Mouse (Mus musculus) spleen, adult 2 months (tissue): Measurements from ENCODE around the gene Gnaq. TPM values are rescaled to one million over a fixed set of nuclear protein-coding genes. Genes with fewer than 3 reads are reported as not detected.
A peak's percentile ranks its signal among the peaks of the same experiment; 100 is the strongest.

Experiments
- DNase-seq, 2 experiments: peaks; one replicate each; pipeline versions ENCODE4 v3.0.0 to v3.0.0-alpha.2; 2012 to 2021; ENCODE audit warnings: low spot score in 2 of 2, low read depth in 1 of 2
- H3K27ac ChIP-seq: fragments of 200-500 bp; 2 replicates; pipeline ENCODE4 v1.5.1; 2012; ENCODE audit warnings: low read length, inconsistent platforms; ENCODE audit not compliant: insufficient read depth
- H3K27me3 ChIP-seq: fragments of 200-500 bp; 2 replicates; pipeline ENCODE4 v1.6.1; 2012; ENCODE audit warnings: mild to moderate bottlenecking, moderate library complexity, low read length, inconsistent platforms; ENCODE audit not compliant: control insufficient read depth, insufficient read depth
- H3K36me3 ChIP-seq: fragments of 200-500 bp; 2 replicates; pipeline ENCODE4 v1.6.1; 2012; ENCODE audit warnings: mild to moderate bottlenecking, low read length, inconsistent platforms; ENCODE audit not compliant: control insufficient read depth, insufficient read depth
- H3K4me1 ChIP-seq: fragments of 200-500 bp; 2 replicates; pipeline ENCODE4 v1.6.1; 2011; ENCODE audit warnings: inconsistent platforms; ENCODE audit not compliant: control insufficient read depth, insufficient read depth, insufficient read length
- H3K4me3 ChIP-seq: fragments of 200-500 bp; 2 replicates; pipeline ENCODE4 v1.5.1; 2011; ENCODE audit warnings: mild to moderate bottlenecking, inconsistent platforms; ENCODE audit not compliant: insufficient read depth, insufficient read length; ENCODE audit errors: extremely low read depth
- CTCF ChIP-seq: fragments of 200-500 bp; IDR thresholded peaks from 2 replicates; pipeline ENCODE4 v1.5.1; 2011; ENCODE audit warnings: mild to moderate bottlenecking, inconsistent platforms; ENCODE audit not compliant: insufficient read depth, insufficient read length, insufficient replicate concordance; ENCODE audit errors: extremely low read depth
- POLR2A ChIP-seq: fragments of 200-500 bp; IDR thresholded peaks from 2 replicates; pipeline ENCODE4 v1.6.1; 2011; ENCODE audit warnings: low read depth, low read length, inconsistent platforms
- WGBS: fragments of 180-500 bp; shearing (Covaris S2); methylation state at CpG from one replicate; pipeline ENCODE4 v1.1.7; 2018; 5-methylcytosine and 5-hydroxymethylcytosine counted together
- polyA plus RNA-seq: library from polyadenylated mRNA; depleted of rRNA; stranded (reverse); fragments of >200 nt; gene quantifications from 2 replicates; pipeline ENCODE4 v1.2.3, GENCODE M21; 2012

Gnaq gene
- polyA plus RNA-seq, 1 experiment = 7.3 TPM

GRCm38 (mm10) chr19:16109901-16110300 lies 22.7 kb upstream of the Gnaq start:
- no peaks in the 10 kb centered on the region for H3K36me3 ChIP-seq
- no peak for TF ChIP-seq POLR2A
- no peak for TF ChIP-seq CTCF
- 82% methylated on average over 3 of the region's 3 CpGs for WGBS
- no peak overlapping the region for H3K4me3 ChIP-seq
- no peaks in the 10 kb centered on the region for H3K27me3 ChIP-seq
- no peak for DNase-seq
- no peak overlapping the region for H3K27ac ChIP-seq
- H3K4me1 ChIP-seq = no peaks in the 10 kb centered on the region

- 71% methylated on average over 3 of the region's 3 CpGs for WGBS
- Histone ChIP-seq H3K36me3 (no peaks in the 10 kb centered on the region), H3K4me3 (no peak overlapping the region), H3K27ac (no peak overlapping the region), H3K27me3 (no peaks in the 10 kb centered on the region), H3K4me1 (no peaks in the 10 kb centered on the region)
- DNase-seq = no peak
- TF ChIP-seq POLR2A = no peak
- TF ChIP-seq CTCF = no peak
These were observed 22.0 kb upstream of the Gnaq start for GRCm38 (mm10) chr19:16110670-16111069.

DNA sequence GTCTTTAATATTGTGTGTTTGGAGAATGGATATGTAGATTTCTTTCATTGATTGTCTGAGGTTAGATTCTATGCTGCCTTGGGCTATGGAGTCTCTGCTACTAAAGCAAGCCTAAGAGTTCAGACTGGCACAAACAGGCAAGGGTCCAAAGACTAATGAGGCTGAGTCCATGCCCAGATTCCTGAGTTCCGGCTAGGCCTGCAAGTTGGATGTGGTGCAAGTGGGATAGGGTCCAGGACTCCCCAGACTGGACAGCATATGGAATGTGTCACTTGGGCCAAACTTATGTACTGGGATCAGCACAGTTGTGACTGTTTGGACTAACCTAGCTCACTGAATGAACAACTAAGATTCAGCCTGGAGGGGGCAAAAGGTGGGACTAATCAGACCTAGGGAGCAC lies 19.3 kb upstream of the Gnaq start:
- Histone ChIP-seq H3K27ac (no peak overlapping the region), H3K4me1 (no peaks in the 10 kb centered on the region), H3K36me3 (no peaks in the 10 kb centered on the region), H3K27me3 (no peaks in the 10 kb centered on the region), H3K4me3 (no peak overlapping the region)
- WGBS = 95% methylated on average over 1 of the region's 1 CpGs
- no peak for TF ChIP-seq POLR2A
- TF ChIP-seq CTCF = no peak
- DNase-seq = no peak

DNA sequence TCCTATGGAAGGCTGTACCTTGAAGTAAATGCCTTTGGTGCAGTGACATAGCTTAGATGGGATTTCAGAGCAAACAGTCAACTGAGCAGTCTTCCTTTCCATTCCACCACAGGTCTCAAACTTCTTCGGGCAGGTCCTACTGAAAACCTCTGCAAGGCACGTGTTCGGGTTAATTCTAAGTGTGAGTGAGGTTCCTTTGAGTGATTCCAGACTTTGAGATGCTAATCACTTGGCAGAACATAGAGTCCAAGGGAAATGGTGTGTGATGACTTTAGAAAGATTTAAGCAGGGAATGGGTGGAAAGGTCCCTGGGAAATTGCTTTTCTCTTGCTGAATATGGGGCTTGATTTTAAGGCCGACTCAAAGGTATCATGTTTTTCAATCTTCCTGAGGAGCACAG lies 14.2 kb upstream of the Gnaq start:
- Histone ChIP-seq H3K27me3 (no peaks in the 10 kb centered on the region), H3K36me3 (no peaks in the 10 kb centered on the region), H3K4me3 (no peak overlapping the region), H3K4me1 (no peaks in the 10 kb centered on the region), H3K27ac (no peak overlapping the region)
- WGBS = 86% methylated on average over 4 of the region's 4 CpGs
- TF ChIP-seq CTCF (no peak), POLR2A (no peak)
- DNase-seq = no peak

- Histone ChIP-seq H3K27me3 (no peaks in the 10 kb centered on the region), H3K27ac (no peak overlapping the region), H3K36me3 (no peaks in the 10 kb centered on the region), H3K4me1 (no peaks in the 10 kb centered on the region), H3K4me3 (no peak overlapping the region)
- TF ChIP-seq CTCF (no peak), POLR2A (no peak)
- DNase-seq = no peak
- WGBS = 67% methylated on average over 2 of the region's 2 CpGs
These were observed 11.3 kb upstream of the Gnaq start for GRCm38 (mm10) chr19:16121301-16121700.

DNA sequence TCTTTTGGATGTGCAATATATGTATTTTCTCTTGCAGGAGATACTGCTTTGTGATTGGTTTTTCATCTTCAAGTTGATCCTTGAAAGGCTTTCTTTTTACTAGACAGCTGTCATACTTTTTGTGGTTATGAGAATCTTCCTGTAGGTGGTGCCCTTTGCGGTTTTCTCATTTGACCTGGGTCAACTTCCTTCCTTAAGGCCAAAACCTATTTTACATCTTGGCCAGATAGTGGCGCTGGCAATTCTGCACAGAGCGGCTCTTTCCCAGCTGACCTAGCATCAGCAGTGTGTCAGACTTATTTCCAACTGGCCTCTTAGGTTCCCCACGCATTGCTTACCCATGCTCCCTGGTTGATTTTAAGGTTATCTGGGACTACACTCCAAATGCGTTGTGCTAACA lies 3.9 kb upstream of the Gnaq start:
- H3K4me3 ChIP-seq = no peak overlapping the region
- WGBS = 31% methylated on average over 5 of the region's 5 CpGs
- peaks cover 3% of the 10 kb centered on the region; the same call in 1 of the 2 replicates for H3K4me1 ChIP-seq
- TF ChIP-seq CTCF (peak; percentile 13; the same call in 1 of the 2 replicates), POLR2A (no peak)
- peaks cover 1% of the 10 kb centered on the region; the same call in 1 of the 2 replicates for H3K27me3 ChIP-seq
- no peak overlapping the region for H3K27ac ChIP-seq
- no peaks in the 10 kb centered on the region for H3K36me3 ChIP-seq
- DNase-seq = peak; percentile 45 to 66

DNA sequence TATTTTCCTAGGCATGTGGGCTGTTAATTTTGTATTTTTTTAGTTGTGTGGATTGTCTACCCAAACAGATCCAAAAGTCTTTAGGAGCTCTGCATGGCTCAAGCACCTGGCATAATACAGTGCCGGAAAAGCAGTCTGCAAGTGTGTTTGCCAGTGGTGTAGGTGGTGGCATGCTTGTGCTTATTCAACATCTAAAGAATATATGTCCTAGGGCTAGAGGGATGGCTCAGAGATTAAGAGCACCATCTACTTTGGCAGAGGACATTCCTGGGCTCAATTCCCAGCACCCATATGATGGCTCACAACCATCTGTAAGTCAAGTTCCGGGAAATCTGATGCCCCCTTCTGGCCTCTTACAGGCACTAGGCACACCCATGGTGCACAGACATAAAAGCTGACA lies 3.5 kb upstream of the Gnaq start:
- Histone ChIP-seq H3K27ac (no peak overlapping the region), H3K36me3 (no peaks in the 10 kb centered on the region), H3K4me3 (no peak overlapping the region), H3K27me3 (peaks cover 1% of the 10 kb centered on the region; the same call in 1 of the 2 replicates), H3K4me1 (peaks cover 3% of the 10 kb centered on the region; the same call in 1 of the 2 replicates)
- no peak for DNase-seq
- WGBS = 94% methylated on average over 2 of the region's 2 CpGs
- TF ChIP-seq CTCF (no peak), POLR2A (no peak)

DNA sequence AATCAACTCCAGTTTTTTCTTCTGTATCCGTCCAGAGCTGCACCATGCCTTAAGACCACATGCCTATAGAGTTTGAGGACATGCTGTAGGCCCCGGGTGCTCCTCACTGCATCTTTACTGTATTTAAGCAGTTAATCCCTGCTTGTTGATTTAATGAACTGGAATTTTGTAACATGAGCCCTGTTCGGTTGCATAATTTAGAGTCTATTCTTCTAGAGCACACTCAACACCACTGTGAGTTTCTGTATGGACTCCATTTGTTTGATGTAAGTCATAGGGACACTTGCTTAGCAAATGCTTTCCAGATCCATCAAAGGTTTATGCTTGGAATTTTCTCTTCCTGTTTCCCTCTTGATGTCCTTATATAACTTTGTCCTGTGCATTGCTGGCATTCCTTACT lies 2.2 kb upstream of the Gnaq start:
- Histone ChIP-seq H3K27me3 (peaks cover 1% of the 10 kb centered on the region), H3K36me3 (no peaks in the 10 kb centered on the region), H3K4me1 (peaks cover 6% of the 10 kb centered on the region), H3K4me3 (no peak overlapping the region), H3K27ac (no peak overlapping the region)
- 84% methylated on average over 3 of the region's 3 CpGs for WGBS
- TF ChIP-seq CTCF = no peak
- no peak for TF ChIP-seq POLR2A
- DNase-seq = no peak
